Mouse (Mus musculus): ENCODE measurements around the gene Scd4.
"Not testable (repeated sequence)": the region's sequence is repeated elsewhere in the genome, so short reads cannot be mapped to it uniquely, and the experiment has no call there.

Gene Scd4

DNA sequence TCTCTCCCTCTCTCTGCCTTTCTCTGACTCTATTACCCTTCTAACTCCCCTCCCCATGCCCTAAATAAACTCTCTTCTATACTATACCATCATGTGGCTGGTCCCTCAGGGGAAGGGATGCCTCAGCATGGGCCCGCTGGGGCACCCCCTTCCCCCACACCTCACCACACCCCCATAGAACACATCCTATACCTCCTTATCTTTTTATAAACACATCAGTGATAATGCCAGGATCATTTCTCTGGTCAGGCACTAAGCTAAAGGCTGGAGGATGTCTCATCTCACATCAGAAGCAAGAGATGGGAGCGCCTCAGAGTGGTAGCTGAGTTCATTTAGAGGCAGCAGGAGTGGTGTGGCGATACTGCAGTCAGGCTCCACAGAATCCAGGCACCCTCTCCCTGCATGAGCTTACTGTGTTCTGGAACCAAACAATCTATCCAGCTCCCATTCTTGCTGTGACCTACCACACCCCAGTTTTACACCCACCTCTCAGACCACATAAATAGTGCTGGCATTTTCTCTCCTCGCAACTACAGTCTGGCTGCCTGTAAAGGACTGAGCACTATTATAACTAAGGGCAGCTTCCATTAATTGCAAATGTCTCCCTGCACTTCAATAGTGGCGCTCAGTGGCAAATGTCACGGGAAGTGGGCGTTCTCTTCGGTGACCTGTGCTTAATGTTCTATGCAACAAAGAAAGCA, 21.4 kb upstream of the Scd4 start:
- in situ Hi-C loops (cut with MboI; ENCODE audit: low pct_unique_long_range_greater_than_20kb in 1 of 2, low sequenced_read_pairs in 2 of 2, unreplicated experiment in 1 of 2): no loop called here

- in situ Hi-C loops (cut with MboI; ENCODE audit: low pct_unique_long_range_greater_than_20kb in 1 of 2, low sequenced_read_pairs in 2 of 2, unreplicated experiment in 1 of 2): no loop called here
Measured at GRCm38 (mm10) chr19:44312007-44312360, 20.9 kb upstream of the Scd4 start.

- in situ Hi-C loops (cut with MboI; ENCODE audit: low pct_unique_long_range_greater_than_20kb in 1 of 2, low sequenced_read_pairs in 2 of 2, unreplicated experiment in 1 of 2): no loop called here
Measured at GRCm38 (mm10) chr19:44313066-44313465, 19.8 kb upstream of the Scd4 start.

GRCm38 (mm10) chr19:44314327-44314759, 18.5 kb upstream of the Scd4 start:
- in situ Hi-C loops (cut with MboI; ENCODE audit: low pct_unique_long_range_greater_than_20kb in 1 of 2, low sequenced_read_pairs in 2 of 2, unreplicated experiment in 1 of 2): no loop called here

DNA sequence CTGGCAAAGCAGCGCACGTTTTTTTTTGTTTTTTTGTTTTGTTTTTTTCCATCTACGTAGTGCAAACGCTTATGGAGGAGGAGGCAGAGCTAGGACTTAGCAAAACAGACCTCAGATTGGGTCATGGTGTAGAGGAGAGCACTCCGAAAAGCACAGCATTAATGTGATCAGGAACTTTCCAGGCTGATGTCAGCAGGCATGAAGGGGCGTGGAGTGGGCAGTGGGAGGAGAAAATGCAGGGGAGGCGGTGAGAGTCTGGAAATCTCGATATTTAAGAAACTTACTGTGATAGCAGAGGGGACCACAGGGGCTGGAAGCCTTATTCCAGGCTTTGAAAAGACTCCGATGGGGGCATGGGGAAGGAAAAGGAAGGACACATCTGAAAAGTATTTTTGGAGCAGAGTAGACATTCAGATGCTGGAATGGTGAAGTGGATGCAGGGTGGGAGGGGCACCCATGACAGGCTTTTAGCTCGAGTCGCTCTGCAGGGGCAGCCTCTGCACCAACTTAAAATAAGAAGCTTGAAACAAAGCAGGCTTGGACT, 17.9 kb upstream of the Scd4 start:
- in situ Hi-C loops (cut with MboI; ENCODE audit: low pct_unique_long_range_greater_than_20kb in 1 of 2, low sequenced_read_pairs in 2 of 2, unreplicated experiment in 1 of 2): no loop called here

- in situ Hi-C loops (cut with MboI; ENCODE audit: low pct_unique_long_range_greater_than_20kb in 1 of 2, low sequenced_read_pairs in 2 of 2, unreplicated experiment in 1 of 2): no loop called here
Measured at GRCm38 (mm10) chr19:44316752-44317315, 16.1 kb upstream of the Scd4 start.

GRCm38 (mm10) chr19:44317391-44317790, 15.5 kb upstream of the Scd4 start:
- in situ Hi-C loops (cut with MboI; ENCODE audit: low pct_unique_long_range_greater_than_20kb in 1 of 2, low sequenced_read_pairs in 2 of 2, unreplicated experiment in 1 of 2): no loop called here

DNA sequence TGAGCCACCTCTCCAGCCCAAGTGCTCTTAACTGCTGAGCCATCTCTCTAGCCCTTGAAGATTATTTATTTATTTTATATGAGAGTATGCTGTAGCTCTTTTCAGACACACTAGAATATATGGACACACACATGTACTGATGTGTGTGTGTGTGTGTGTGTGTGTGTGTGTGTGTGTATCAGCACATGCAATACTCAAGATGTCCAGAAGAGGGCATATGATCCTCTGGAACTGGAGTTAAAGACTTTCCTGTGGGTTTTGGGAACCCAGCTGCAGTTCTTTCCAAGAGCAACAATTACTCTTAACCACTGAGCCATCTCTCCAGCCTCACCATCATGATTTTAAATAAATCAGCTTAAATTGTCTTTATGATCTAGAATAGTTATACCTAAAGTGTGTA, 14.3 kb upstream of the Scd4 start:
- in situ Hi-C loops (cut with MboI; ENCODE audit: low pct_unique_long_range_greater_than_20kb in 1 of 2, low sequenced_read_pairs in 2 of 2, unreplicated experiment in 1 of 2): no loop called here

DNA sequence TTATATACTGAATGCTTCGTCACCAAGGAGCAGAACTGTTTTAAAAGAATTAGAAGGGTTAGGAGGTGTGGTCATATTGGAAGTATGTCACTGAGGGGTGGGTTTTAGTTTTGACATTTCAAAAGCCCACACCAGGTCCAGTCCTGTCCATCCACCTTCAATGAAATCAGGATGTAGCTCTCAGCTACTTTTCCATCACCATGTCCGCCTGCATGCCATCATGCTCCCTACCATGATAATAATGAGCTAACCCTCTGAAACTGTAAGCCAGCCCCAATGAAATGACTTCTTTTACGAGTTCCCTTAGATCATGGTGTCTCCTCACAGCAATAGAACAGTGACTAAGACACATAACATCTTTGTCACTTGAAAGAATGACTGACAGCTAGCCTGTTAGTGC, 12.6 kb upstream of the Scd4 start:
- in situ Hi-C loops (cut with MboI; ENCODE audit: low pct_unique_long_range_greater_than_20kb in 1 of 2, low sequenced_read_pairs in 2 of 2, unreplicated experiment in 1 of 2): no loop called here

- in situ Hi-C loops (cut with MboI; ENCODE audit: low pct_unique_long_range_greater_than_20kb in 1 of 2, low sequenced_read_pairs in 2 of 2, unreplicated experiment in 1 of 2): no loop called here
Measured at GRCm38 (mm10) chr19:44321201-44321600, 11.7 kb upstream of the Scd4 start.

DNA sequence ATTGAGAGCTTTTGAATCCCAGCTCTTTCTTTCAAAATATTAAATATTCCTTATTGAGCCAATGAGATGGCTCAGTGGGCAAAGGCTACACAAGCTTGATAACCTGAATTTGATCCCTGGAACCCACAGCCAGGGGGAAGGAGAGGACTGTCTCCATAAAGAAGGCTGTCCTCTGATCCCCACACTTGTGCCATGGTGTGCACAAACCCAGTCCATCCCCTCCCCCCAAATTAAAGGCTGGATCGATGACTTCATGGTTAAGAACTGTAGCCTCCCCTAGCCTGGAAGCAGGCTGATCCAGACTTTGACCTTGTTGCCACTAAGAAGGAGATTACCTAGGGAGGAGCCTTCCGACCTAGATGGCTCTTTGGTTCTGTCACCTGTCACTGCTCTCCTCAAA, 11.3 kb upstream of the Scd4 start:
- in situ Hi-C loops (cut with MboI; ENCODE audit: low pct_unique_long_range_greater_than_20kb in 1 of 2, low sequenced_read_pairs in 2 of 2, unreplicated experiment in 1 of 2): no loop called here

GRCm38 (mm10) chr19:44329566-44329965, 3.3 kb upstream of the Scd4 start:
- in situ Hi-C loops (cut with MboI; ENCODE audit: low pct_unique_long_range_greater_than_20kb in 1 of 2, low sequenced_read_pairs in 2 of 2, unreplicated experiment in 1 of 2): no loop called here

GRCm38 (mm10) chr19:44331128-44331527, 1.8 kb upstream of the Scd4 start:
- in situ Hi-C loops (cut with MboI; ENCODE audit: low pct_unique_long_range_greater_than_20kb in 1 of 2, low sequenced_read_pairs in 2 of 2, unreplicated experiment in 1 of 2): not testable (repeated sequence)

DNA sequence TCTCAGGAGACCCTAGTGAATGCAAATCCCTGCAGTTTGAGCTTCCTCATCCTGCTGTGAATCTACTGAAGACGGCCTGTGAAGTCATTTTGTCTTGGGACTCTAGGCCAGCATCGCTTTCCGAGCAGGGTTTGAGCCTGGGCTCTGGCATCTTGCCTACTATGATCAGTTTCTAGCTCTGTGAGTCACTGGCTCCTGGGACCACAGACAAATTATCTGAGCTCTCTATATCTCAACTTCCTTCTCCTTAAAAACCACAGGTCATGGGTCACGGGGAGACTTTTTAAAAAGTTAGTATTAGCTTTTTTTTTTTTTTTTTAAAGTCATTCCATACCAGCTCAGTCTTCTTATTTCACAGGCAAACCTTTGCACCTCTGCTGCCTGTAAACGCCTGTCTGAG, 981 bp upstream of the Scd4 start:
- in situ Hi-C loops (cut with MboI; ENCODE audit: low pct_unique_long_range_greater_than_20kb in 1 of 2, low sequenced_read_pairs in 2 of 2, unreplicated experiment in 1 of 2): no loop called here

GRCm38 (mm10) chr19:44332326-44332725, 566 bp upstream of the Scd4 start:
- in situ Hi-C loops (cut with MboI; ENCODE audit: low pct_unique_long_range_greater_than_20kb in 1 of 2, low sequenced_read_pairs in 2 of 2, unreplicated experiment in 1 of 2): no loop called here

GRCm38 (mm10) chr19:44333991-44334390, 1.1 kb downstream of the Scd4 start:
- in situ Hi-C loops (cut with MboI; ENCODE audit: low pct_unique_long_range_greater_than_20kb in 1 of 2, low sequenced_read_pairs in 2 of 2, unreplicated experiment in 1 of 2): no loop called here

DNA sequence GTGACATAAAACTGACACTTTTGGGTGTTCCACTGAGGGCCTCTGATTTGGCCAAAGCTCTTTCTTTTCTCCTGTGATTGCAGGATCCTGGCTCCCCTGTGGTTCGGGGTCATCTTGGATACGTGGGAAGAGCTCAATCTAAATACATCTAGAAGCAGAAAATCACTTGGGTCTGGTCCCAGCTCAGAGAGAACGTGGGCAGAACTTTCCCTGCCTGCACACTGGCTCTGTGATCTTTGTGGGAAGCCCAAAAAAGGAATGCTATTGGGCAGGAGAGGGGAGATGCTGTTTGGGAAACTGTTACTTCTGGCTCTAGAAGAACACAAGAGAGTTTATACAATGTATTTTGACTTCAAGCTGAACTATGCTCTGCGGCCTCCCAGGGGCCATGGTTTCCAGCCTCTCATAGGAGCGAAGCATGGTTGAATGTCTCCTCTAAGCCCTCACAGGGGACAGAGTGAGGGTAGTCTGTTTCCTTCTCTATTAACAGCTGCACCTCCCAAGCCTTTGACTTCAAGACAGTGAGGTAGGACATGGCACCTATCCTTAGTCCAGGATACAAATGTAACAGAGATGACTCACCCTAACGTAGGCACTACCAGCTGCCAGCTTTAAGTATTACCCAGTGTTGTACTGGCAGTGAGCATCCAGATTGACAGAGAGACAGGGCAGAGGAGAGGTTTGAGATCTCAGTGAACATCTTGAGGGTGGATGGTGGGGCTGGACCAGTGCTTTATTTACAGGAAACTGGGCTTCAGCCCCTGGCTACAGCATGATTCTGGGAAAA, 3.2 kb downstream of the Scd4 start:
- in situ Hi-C loops (cut with MboI; ENCODE audit: low pct_unique_long_range_greater_than_20kb in 1 of 2, low sequenced_read_pairs in 2 of 2, unreplicated experiment in 1 of 2): no loop called here

GRCm38 (mm10) chr19:44349689-44350088, 16.8 kb downstream of the Scd4 start:
- in situ Hi-C loops (cut with MboI; ENCODE audit: low pct_unique_long_range_greater_than_20kb in 1 of 2, low sequenced_read_pairs in 2 of 2, unreplicated experiment in 1 of 2): no loop called here

DNA sequence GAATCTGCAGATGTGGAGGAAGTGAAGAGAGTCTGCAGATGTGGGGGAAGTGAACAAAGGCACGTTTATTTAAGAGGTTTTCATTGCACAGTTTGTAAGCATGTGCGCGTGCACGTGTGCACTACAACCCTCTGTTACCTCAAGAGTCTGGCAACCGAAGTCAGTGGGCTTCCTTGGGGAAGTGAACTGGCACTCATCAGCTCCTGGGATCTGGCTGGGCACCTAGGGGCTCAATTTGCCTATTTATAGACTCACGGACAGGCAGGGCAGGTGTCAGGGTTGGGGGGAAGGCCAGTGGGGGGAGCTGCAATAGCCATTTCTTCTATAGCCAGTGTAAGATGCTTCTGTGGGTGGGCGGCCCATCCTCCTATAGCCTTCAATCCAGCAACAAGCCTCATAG, 18.9 kb downstream of the Scd4 start:
- in situ Hi-C loops (cut with MboI; ENCODE audit: low pct_unique_long_range_greater_than_20kb in 1 of 2, low sequenced_read_pairs in 2 of 2, unreplicated experiment in 1 of 2): no loop called here

GRCm38 (mm10) chr19:44358700-44359099, 25.8 kb downstream of the Scd4 start:
- in situ Hi-C loops (cut with MboI; ENCODE audit: low pct_unique_long_range_greater_than_20kb in 1 of 2, low sequenced_read_pairs in 2 of 2, unreplicated experiment in 1 of 2): no loop called here
